Mouse (Mus musculus) adrenal gland, adult 8-10 months (tissue): ENCODE results near the gene Gm10639. TPM values are rescaled to one million over a fixed set of nuclear protein-coding genes. Genes with fewer than 3 reads are reported as not detected.
"Not testable (repeated sequence)": the region's sequence is repeated elsewhere in the genome, so short reads cannot be mapped to it uniquely, and the experiment has no call there.

ENCODE experiments used
- DNase-seq: peaks from one replicate; pipeline ENCODE4 v3.0.0; 2022
- total RNA-seq, 4 experiments: library from RNA; stranded (reverse); gene quantifications; 2 replicates each; pipeline ENCODE4 v1.2.4; 2022

Gm10639 gene
- total RNA-seq, 4 experiments from 2014 or later: 0.46 TPM; not detected in 3

DNA sequence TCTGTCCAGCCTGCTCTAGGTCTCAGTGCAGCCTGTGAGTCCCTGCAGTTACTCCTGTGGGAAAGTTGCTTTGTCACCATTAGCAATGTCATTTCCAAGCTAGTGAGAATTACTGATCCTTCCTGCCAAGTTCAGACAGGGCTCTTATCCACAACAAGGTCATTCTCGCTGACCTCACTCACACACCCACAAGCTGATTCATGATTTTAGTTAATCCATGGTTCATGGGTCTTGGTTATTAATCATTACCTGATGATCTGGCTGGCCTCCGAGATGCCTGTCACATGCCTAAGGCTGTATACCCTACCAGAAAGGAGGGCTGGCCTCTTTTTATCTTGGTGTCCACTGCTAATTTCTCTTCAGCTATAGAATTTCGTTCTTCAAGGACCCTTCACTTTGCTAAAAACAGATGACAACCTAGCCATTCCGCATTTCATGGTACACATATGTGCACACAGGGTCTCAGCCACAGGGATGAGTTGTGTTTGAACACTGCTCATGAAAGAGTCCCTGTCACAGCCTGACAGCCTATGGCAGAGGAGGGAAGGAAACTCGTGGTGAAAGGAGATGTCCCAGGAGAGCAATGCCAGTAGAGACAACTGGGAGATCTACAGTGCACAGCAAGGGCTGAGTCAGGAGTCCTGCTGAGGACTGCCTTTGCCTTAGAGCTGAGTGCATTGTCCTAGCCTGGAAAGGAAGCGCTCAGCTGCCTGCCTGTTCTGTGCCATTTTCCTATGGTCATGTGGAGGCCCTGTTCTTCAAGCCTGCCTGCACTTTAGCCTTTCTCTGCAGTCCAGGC is 58.7 kb downstream of the Gm10639 start:
- peak; percentile 62 for DNase-seq

DNA sequence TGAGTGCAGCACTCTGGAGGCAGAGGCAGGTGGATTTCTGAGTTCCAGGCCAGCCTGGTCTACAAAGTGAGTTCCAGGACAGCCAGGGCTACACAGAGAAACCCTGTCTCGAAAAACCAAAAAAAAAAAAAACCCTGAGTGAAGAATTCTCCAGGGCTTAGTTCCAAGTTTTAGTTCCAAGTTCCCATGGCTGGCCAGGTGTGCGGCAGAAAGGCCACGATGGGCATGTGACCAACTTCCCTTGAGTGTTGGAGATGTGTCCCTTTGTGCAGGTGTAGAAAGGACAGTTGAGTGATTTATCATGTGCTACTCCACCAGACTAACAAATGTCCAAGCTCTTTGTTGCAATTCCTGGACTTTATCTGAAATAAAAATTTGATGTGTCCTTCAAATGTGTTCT is 59.4 kb downstream of the Gm10639 start:
- not testable (repeated sequence) for DNase-seq

DNA sequence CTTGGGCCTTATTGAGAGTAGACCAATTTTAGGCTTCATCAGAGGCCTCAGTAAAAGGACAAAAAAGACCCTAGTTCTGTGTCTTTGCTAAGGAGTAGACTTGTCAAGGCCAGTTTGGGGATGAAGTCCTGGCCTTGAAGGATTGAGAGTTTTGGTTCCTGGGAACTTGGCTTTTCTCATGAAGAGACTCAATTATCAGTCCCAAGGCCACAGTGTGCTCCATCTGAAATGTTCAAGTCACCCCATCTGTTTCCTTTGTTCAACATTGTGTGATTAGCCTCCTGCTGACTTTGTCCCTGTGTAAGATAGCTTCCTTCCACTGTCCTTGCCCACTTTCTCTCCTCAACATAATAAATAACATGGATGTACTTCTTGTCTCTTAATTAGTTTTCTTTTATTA is 60.3 kb downstream of the Gm10639 start:
- DNase-seq: not testable (repeated sequence)

DNA sequence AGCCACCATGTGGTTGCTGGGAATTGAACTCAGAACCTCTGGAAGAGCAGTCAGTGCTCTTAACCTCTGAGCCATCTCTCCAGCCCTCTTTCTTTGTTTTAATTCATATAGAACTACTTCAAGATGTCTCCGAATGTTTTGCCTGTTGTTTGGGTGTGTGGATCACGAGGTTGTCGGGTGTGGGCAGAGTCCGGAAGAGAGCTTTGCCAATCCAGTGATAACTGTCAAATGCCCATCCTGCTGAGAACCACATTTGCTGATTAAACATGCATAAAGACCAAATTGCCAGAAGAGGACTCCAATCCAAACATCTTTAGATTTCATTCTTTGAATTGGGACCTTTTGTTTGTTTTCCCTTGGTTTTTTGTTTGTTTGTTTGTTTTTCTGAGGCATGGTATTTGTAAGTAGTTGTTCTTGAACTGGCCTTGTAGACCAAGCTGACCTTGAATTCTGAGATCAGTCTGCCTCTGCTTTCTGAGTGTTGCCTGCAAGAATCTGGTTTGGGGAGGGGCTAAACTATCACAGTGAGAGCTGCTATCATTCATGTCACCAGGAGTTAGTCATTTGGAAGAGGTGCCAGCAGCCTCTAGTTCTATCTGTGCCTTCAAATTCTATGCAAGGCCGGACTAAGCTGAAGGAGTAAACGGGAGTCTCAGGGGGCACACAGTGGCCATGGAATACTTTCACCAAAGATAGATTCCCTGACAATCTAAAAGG is 61.9 kb downstream of the Gm10639 start:
- DNase-seq: no peak

Other genes with a start within 250 kb of the Gm10639 start
- not detected for gene Gcm1, start 238.0 kb upstream of the Gm10639 start, total RNA-seq
- 100 to 1,000 TPM in 2 of 4 experiments, 10 to 100 TPM in 2; 94.2 to 112 (median 99.9) TPM for gene Fbxo9, start 180.9 kb upstream of the Gm10639 start, total RNA-seq
- gene Ick, start 180.7 kb upstream of the Gm10639 start, total RNA-seq: 10 to 100 TPM; 18.7 to 25.0 (median 22.4) TPM
- gene Gsta4, start 107.1 kb upstream of the Gm10639 start, total RNA-seq: 10 to 100 TPM; 42.5 to 72.4 (median 57.1) TPM
- 1 to 10 TPM in 1 of 4 experiments, under 1 TPM in 1, not detected in 2; 0.35 to 1.5 TPM for gene Gsta1, start 59.3 kb upstream of the Gm10639 start, total RNA-seq
- not detected for gene Gm3776, start 32.8 kb upstream of the Gm10639 start, total RNA-seq
- not detected for gene Omt2a, start 24.9 kb downstream of the Gm10639 start, total RNA-seq
- gene Omt2b, start 37.7 kb downstream of the Gm10639 start, total RNA-seq: not detected
- gene Gsta2, start 65.9 kb downstream of the Gm10639 start, total RNA-seq: 1 to 10 TPM in 2 of 4 experiments, not detected in 2; 6.1 to 7.5 TPM
- not detected for gene Dppa5a, start 78.3 kb downstream of the Gm10639 start, total RNA-seq
- not detected for gene Ooep, start 88.8 kb downstream of the Gm10639 start, total RNA-seq
- not detected for gene Ddx43, start 105.9 kb downstream of the Gm10639 start, total RNA-seq
- gene Cgas, start 153.3 kb downstream of the Gm10639 start, total RNA-seq: under 1 TPM; 0.52 to 0.86 (median 0.72) TPM
- 10 to 100 TPM; 27.4 to 33.7 (median 30.5) TPM for gene Mto1, start 158.3 kb downstream of the Gm10639 start, total RNA-seq
- under 1 TPM in 1 of 4 experiments, not detected in 3; 0.32 TPM for gene Gm17324, start 158.9 kb downstream of the Gm10639 start, total RNA-seq
- gene Eef1a1, start 199.2 kb downstream of the Gm10639 start, total RNA-seq: 1,000 to 10,000 TPM; 5,975 to 6,274 (median 6,040) TPM